Mouse (Mus musculus) forebrain, embryonic 10.5 days (tissue): ENCODE measurements around the gene Ankrd44. TPM values are rescaled to one million over a fixed set of nuclear protein-coding genes. Genes with fewer than 3 reads are reported as not detected.
"Not testable (repeated sequence)": the region's sequence is repeated elsewhere in the genome, so short reads cannot be mapped to it uniquely, and the experiment has no call there.

ENCODE experiments used
- DNase-seq: peaks from one replicate; pipeline ENCODE4 v3.0.0-alpha.2; 2017; ENCODE audit warnings: low spot score; ENCODE audit errors: extremely low spot score
- H3K27ac ChIP-seq: fragments of 300-500 bp; sonication (generic); 2 replicates; pipeline ENCODE4 v1.5.1; 2016; ENCODE audit warnings: mild to moderate bottlenecking
- H3K27me3 ChIP-seq: fragments of 300-500 bp; sonication (generic); 2 replicates; pipeline ENCODE4 v1.6.1; 2016; ENCODE audit warnings: mild to moderate bottlenecking; ENCODE audit not compliant: poor library complexity, severe bottlenecking
- H3K36me3 ChIP-seq: fragments of 300-500 bp; sonication (generic); replicated peaks from 2 replicates; pipeline ENCODE4 v1.6.1; 2016; ENCODE audit warnings: mild to moderate bottlenecking, moderate library complexity
- H3K4me1 ChIP-seq: fragments of 300-500 bp; sonication (generic); 2 replicates; pipeline ENCODE4 v1.6.1; 2016
- H3K4me3 ChIP-seq: fragments of 300-500 bp; sonication (generic); 2 replicates; pipeline ENCODE4 v1.5.1; 2016; ENCODE audit warnings: mild to moderate bottlenecking, moderate library complexity
- H3K9me3 ChIP-seq: fragments of 300-500 bp; sonication (generic); 2 replicates; pipeline ENCODE4 v1.6.1; 2016; ENCODE audit warnings: mild to moderate bottlenecking, moderate library complexity
- WGBS: fragments of 180-500 bp; shearing (Covaris S2); methylation state at CpG from one replicate; pipeline ENCODE4 v1.1.7; 2016; 5-methylcytosine and 5-hydroxymethylcytosine counted together
- polyA plus RNA-seq: library from polyadenylated mRNA; unstranded; fragments of >200 nt; fragmentation: Nextera tagmentation; extraction: Ambion mirVana; gene quantifications from 2 replicates; pipeline ENCODE4 v1.2.1, GENCODE M21; 2016

Gene Ankrd44
- polyA plus RNA-seq, result 13.8 and 15.2 TPM in 2 replicates

DNA sequence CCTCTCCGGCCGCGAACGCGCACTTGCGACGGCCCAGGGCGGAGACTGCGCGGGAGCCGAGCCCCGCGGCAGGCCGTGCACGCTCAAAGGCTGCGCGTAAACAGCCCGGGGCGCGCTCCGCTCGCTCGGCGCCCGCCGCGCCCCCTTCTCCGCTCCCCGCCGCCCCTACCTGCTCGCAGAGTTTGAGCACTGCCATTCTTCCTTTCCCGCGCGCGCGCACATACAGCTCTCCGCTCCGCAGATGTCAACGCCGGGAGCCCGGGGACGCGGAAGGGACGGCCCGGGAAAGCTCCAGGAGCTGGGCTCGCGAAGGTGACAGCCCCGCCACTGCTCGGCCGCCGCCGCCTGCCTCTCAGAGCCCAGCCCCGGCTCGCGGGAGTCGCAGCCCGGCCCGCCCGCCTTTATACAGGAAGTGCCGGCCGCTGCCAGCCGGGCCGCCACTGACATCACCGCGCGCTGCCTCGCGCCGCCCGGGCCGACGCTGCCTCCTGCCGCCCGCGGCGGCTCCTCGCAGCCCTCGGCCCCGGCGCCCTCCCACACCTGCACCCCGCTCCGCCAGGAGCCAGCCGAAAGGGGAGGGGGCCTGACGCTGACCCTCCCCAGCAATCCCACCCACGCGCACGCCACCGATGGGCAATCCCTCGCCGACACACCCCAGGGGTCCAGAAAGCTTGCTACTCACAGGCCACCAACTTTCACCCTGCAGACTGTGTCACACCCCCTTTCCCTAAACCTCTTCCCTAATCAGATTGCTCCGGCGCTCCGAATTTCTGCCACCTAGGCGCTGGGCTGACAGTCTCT lies at the start of gene Ankrd44:
Gene Ankrd44, minus strand, starts transcription at position 417 of the 801 bp plus-strand sequence.
- H3K4me1 ChIP-seq, result peaks cover 30% of the 10 kb centered on the region
- WGBS, result under 1% methylated on average over 79 of the region's 94 CpGs

DNA sequence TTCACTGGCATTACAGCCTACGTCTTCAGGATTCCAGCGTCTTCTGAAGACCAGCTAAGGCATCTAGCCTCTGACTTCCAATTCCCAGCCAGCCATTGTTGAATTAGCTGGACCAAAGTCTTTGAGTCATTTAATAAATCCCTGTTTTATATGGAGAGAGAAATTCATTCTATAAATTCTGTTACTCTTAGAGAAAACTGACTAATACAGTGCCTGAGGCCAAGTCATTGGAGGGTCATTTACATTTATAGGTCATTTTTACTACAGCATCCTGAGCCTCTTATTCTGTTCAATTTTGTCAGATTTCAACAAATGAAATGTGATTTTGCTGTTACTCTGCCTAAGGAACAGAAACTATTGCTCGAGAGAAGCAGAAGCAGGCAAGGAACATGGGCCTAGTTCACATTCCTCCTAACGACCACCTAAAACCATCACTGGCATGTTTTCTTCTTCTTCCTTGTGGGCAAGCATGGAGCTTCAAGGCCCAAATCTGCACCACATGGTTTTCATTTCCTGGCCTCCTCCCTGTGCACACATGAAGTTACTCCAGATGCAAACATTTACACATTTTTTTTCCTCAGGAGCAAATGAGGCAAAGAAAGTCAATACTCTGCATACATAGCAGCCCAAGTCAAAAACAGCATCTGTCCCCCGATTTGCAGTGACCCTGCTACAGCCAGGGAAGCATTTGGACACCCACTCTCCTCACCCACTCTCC lies 45.7 kb upstream of the Ankrd44 start:
- Histone ChIP-seq H3K9me3 (no peaks in the 10 kb centered on the region), H3K27ac (0 out of 2 replicates have a peak overlapping the region, but pooled peaks have one; percentile 21), H3K4me1 (0 out of 2 replicates have a peak, but pooled peaks cover 3% of the 10 kb centered on the region), H3K36me3 (no peaks in the 10 kb centered on the region), H3K4me3 (no peak overlapping the region), H3K27me3 (no peaks in the 10 kb centered on the region)
- WGBS, result 83% methylated on average over 5 of the region's 5 CpGs
- DNase-seq, result no peak

More for the DNA sequence above, at the start of gene Ankrd44:
- peak within 1 kb of the TSS; percentile 87 for H3K4me3 ChIP-seq
- peak; percentile 79 for DNase-seq
- no peaks in the 10 kb centered on the region for H3K9me3 ChIP-seq
- H3K36me3 ChIP-seq, result no peaks in the 10 kb centered on the region
- peak within 1 kb of the TSS; percentile 87 for H3K27ac ChIP-seq
- peaks cover 34% of the 10 kb centered on the region for H3K27me3 ChIP-seq

DNA sequence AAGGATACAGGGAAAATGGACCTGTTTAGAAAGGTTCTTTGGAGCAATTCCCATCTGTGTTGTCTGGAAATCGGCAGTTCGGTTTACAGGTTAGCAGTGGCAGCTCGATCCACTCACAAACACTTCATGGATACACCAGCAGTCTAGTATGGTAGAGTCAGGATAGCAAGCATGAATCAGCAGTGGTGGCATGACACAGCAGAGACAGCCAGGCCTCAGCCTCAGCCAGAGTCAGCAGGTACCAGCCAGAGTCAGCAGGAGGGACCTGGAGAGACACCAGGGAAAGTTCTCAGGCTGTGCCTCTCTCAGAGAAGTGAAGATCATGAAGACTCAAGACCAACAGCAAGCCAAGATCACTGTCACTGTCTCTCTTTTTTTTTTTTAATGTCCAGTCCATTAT lies 40.7 kb upstream of the Ankrd44 start:
- H3K4me3 ChIP-seq, result no peak overlapping the region
- WGBS, result 93% methylated on average over 3 of the region's 3 CpGs

DNA sequence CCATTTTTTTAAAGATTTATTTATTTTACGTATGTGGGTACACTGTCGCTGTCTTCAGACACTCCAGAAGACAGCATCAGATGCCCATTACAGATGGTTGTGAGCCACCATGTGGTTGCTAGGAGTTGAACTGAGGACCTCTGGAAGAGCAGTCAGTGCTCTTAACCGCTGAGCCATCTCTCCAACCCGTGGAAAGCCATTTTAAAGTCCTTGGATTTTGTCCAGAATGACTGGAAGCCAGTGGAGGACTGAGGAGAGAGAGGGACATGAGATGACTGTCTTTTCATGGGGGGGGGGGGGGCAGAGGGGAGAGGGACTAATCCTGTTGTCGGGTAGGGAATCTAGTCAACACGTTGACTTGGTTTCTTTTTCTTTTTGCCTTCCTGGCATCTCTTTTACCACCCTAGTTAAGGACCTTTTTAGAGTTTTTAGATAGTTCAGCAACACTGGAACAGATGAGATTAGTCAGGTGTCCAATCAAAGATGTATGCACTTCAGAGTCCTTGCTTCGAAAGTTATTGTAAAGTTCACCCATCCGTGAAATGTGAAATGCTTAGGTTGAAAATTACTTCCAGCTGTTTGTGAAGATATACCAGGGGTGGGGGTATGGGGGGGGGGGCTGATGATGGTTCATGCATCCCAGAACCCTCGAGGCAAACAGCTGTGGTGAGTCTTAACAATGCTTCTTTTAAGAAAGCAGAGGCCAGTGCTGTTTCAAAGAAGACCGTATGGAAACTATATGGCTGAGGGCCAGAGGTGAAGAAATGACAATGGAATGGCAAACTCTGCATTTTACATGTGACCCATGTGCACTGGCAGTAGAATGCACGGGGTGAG lies 39.2 kb upstream of the Ankrd44 start:
- Histone ChIP-seq H3K27me3 (no peaks in the 10 kb centered on the region), H3K4me1 (peaks cover 22% of the 10 kb centered on the region; the same call in 1 of the 2 replicates), H3K9me3 (no peaks in the 10 kb centered on the region), H3K36me3 (no peaks in the 10 kb centered on the region), H3K27ac (peak overlapping the region; percentile 48; the same call in 1 of the 2 replicates), H3K4me3 (no peak overlapping the region)
- DNase-seq, result no peak
- WGBS, result 66% methylated on average over 11 of the region's 11 CpGs

More for the DNA sequence above, 40.7 kb upstream of the Ankrd44 start:
- DNase-seq, result no peak
- no peaks in the 10 kb centered on the region for H3K27me3 ChIP-seq
- no peaks in the 10 kb centered on the region for H3K36me3 ChIP-seq
- no peak overlapping the region for H3K27ac ChIP-seq
- H3K4me1 ChIP-seq, result peaks cover 15% of the 10 kb centered on the region; the same call in 1 of the 2 replicates
- no peaks in the 10 kb centered on the region for H3K9me3 ChIP-seq

DNA sequence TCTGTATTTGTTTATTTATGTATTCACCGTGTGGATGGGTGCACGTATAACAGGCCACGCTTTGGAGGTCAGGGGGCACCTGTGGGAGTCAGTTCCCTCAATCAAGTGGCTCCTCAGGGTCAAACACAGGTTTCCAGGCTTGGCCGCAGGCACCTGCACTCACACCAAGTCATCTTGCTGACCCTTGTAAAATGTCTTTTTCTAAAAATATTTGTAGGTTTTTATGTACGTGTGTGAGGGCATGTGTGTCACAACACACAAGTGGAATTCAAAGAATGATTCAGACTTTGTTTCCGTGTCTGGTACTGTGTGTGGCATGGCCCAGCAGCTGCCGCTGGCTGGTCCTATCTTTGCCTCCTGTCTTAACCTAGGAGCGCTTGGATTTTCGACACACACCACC lies 35.5 kb upstream of the Ankrd44 start:
- 83% methylated on average over 9 of the region's 9 CpGs for WGBS

DNA sequence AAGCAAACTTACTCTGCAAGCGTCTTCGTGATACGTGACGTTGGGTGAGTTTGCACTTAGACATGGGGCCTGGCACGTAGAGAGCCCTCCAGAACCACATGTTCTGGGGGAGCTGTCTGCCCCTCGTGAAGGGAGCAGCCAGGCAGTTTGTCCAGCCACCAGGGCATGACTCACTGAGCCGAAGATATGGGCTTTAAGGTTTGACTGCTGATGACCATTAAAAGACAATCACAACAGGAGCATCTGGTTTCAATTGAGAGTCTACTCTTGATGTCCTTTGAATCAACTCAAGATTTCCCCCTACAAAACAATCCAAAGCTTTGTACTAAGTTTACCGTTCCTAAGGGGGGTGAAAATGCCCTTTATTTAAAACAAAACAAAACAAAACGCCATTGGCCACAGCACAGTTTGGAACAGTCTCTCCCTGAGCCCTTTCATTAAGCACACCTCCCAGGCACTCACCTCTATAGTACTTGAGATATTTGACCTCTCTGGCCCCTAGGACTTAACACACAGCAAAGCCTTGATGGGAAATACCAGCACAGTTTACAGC lies 34.5 kb upstream of the Ankrd44 start:
- no peaks in the 10 kb centered on the region for H3K36me3 ChIP-seq
- H3K4me1 ChIP-seq, result peaks cover 22% of the 10 kb centered on the region; the same call in 1 of the 2 replicates
- 67% methylated on average over 9 of the region's 9 CpGs for WGBS
- DNase-seq, result no peak
- H3K27ac ChIP-seq, result peak overlapping the region; percentile 35; the same call in 1 of the 2 replicates
- H3K9me3 ChIP-seq, result no peaks in the 10 kb centered on the region
- no peak overlapping the region for H3K4me3 ChIP-seq
- H3K27me3 ChIP-seq, result no peaks in the 10 kb centered on the region

More for the DNA sequence above, 35.5 kb upstream of the Ankrd44 start:
- H3K4me3 ChIP-seq, result no peak overlapping the region
- DNase-seq, result no peak
- H3K36me3 ChIP-seq, result no peaks in the 10 kb centered on the region
- peaks cover 25% of the 10 kb centered on the region; the same call in 1 of the 2 replicates for H3K4me1 ChIP-seq
- H3K27me3 ChIP-seq, result no peaks in the 10 kb centered on the region
- H3K27ac ChIP-seq, result no peak overlapping the region
- H3K9me3 ChIP-seq, result no peaks in the 10 kb centered on the region

DNA sequence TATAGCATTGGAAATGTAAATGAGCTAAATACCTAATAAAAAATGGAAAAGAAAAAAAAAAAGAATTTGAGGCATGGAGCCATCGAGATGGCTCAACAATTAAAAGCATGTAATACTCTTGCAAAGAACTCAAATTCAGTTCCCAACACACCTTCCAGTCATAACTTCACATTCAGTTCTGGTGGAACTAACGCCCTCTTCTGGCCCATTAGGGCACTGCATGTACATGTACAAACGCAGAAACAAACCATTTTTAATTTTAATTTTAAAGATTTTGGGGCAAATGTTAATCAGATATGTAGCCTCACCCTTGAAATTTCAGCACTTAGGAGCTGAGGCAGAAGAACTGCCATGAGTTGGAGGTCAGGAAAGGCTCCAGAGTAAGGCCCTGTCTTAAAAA lies 32.3 kb upstream of the Ankrd44 start:
- DNase-seq, result no peak
- H3K27me3 ChIP-seq, result no peaks in the 10 kb centered on the region
- H3K36me3 ChIP-seq, result no peaks in the 10 kb centered on the region
- H3K27ac ChIP-seq, result no peak overlapping the region
- WGBS, result 73% methylated on average over 3 of the region's 3 CpGs
- H3K9me3 ChIP-seq, result no peaks in the 10 kb centered on the region
- no peak overlapping the region for H3K4me3 ChIP-seq
- H3K4me1 ChIP-seq, result peaks cover 10% of the 10 kb centered on the region; the same call in 1 of the 2 replicates

DNA sequence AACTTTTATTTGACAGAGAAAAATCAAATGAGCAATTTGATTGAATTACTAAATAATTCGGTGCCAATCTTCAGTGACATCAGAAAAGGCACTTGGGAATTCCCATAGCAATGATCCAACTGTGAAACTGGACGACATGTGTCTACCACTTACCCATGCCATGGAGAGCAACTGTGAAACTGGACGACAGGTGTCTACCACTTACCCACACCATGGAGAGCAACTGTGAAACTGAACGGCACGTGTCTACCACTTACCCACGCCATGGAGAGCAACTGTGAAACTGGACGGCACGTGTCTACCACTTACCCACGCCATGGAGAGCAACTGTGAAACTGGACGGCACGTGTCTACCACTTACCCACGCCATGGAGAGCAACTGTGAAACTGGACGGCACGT lies 30.8 kb upstream of the Ankrd44 start:
- not testable (repeated sequence) for H3K36me3 ChIP-seq, H3K27me3 ChIP-seq, H3K4me3 ChIP-seq, H3K9me3 ChIP-seq, DNase-seq, H3K27ac ChIP-seq
- WGBS, result 97% methylated on average over 14 of the region's 14 CpGs
- peaks cover 12% of the 10 kb centered on the region; the same call in 1 of the 2 replicates for H3K4me1 ChIP-seq

DNA sequence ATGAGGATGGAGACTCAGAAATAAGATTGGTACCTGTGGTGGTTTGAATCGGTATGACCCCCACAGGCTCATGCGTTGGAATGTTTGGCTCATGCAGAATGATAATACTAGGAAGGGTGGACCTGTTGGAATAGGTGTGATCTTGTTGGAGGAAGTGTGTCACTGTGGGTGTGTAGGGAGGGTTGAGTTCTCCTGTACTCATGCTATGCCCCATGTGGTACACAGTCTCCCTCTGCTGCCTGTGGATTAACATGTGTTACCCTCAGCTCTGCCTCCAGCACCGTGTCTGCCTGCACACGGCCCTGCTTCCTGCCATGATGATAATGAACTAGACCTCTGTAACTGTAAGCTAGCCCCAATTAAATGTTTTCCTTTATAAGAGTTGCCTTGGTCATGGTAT lies 28.7 kb upstream of the Ankrd44 start:
- Histone ChIP-seq H3K36me3 (no peaks in the 10 kb centered on the region), H3K27me3 (no peaks in the 10 kb centered on the region), H3K4me1 (0 out of 2 replicates have a peak, but pooled peaks cover 3% of the 10 kb centered on the region), H3K4me3 (no peak overlapping the region), H3K9me3 (no peaks in the 10 kb centered on the region), H3K27ac (no peak overlapping the region)
- WGBS, result 90% methylated on average over 4 of the region's 4 CpGs
- no peak for DNase-seq

DNA sequence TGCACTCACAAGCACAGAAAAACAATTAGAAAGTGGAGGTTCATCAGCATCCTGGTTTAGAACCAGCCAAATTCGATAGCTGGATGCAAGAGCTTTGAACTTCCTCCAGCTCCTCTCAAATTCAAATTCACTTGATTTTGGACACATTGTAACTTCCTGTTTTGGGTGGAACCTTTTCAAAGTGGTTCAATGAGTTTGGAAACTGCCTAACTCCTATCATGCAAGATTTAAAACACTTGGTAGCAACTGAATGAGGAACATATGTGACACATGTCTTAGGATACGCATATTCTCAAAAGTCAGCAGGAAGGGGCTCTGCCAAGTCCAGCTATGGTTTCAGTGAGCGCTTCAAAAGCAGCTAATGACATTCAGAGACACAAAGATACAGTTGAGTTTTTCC lies 18.5 kb upstream of the Ankrd44 start:
- Histone ChIP-seq H3K4me3 (no peak overlapping the region), H3K4me1 (no peaks in the 10 kb centered on the region), H3K9me3 (no peaks in the 10 kb centered on the region), H3K36me3 (no peaks in the 10 kb centered on the region), H3K27me3 (no peaks in the 10 kb centered on the region), H3K27ac (no peak overlapping the region)
- WGBS, result 88% methylated on average over 3 of the region's 3 CpGs
- no peak for DNase-seq

DNA sequence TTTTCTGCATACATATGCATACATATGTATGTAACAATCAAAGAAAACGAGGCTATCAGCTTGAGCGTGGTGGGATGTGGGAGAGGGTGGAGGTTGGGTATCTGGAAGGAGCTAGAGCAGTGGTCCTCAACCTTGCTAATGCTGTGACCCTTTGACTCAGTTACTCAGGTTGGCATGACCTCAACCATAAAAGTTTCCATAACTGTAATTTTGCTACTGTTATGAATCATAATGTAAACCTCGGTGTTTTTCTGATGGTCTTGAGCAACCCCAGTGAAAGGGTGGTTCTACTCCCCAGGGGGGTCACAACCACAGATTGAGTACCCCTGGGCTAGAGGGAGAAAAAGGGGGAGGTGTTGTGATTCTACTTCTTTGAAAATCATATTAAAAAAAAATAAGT lies 9.3 kb upstream of the Ankrd44 start:
- WGBS, result 87% methylated on average over 3 of the region's 3 CpGs
- Histone ChIP-seq H3K36me3 (no peaks in the 10 kb centered on the region), H3K4me1 (peaks cover 9% of the 10 kb centered on the region), H3K9me3 (no peaks in the 10 kb centered on the region), H3K27me3 (no peaks in the 10 kb centered on the region), H3K4me3 (no peak overlapping the region), H3K27ac (no peak overlapping the region)
- DNase-seq, result no peak

DNA sequence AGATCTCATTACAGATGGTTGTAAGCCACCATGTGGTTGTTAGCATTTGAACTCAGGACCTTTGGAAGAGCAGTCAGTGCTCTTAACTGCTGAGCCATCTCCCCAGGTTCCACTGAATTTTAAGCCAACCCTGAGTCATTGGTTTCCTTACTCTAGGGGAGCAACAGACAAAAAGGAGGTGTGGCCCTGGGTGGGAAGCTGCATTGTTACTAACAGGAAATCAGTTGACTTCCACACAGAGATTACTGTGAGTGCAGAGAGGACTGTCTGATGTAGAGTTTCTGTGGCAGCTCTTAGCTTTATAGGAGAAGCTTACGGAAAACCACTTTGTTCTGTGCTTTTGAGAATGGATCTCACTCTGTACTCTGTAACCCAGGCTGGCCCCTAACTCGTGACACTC lies 8.7 kb upstream of the Ankrd44 start:
- Histone ChIP-seq H3K27me3 (no peaks in the 10 kb centered on the region), H3K9me3 (no peaks in the 10 kb centered on the region), H3K4me3 (no peak overlapping the region), H3K27ac (no peak overlapping the region), H3K36me3 (no peaks in the 10 kb centered on the region), H3K4me1 (peaks cover 9% of the 10 kb centered on the region)
- 65% methylated on average over 2 of the region's 2 CpGs for WGBS
- no peak for DNase-seq
